Mouse (Mus musculus) neural tube, embryonic 14.5 days (tissue): ENCODE data around the gene Atp2c1. TPM values are rescaled to one million over a fixed set of nuclear protein-coding genes. Genes with fewer than 3 reads are reported as not detected.

ENCODE experiments used
- ATAC-seq: fragments of 200-750 bp; cut with Nextera tagmentation; 2 replicates; pipeline ENCODE4 v1.8.0; 2017; ENCODE audit warnings: low read depth, mild to moderate bottlenecking, moderate TSS enrichment, moderate library complexity
- H3K27ac ChIP-seq: fragments of 300-500 bp; sonication (generic); 2 replicates; pipeline ENCODE4 v1.5.1; 2014; ENCODE audit warnings: low read depth, mild to moderate bottlenecking, control low read depth, low read length, moderate library complexity, mixed read lengths
- H3K27me3 ChIP-seq: fragments of 300-500 bp; sonication (generic); 2 replicates; pipeline ENCODE4 v1.6.1; 2014; ENCODE audit warnings: low read length; ENCODE audit not compliant: control insufficient read depth, insufficient read depth
- H3K36me3 ChIP-seq: fragments of 300-500 bp; sonication (generic); 2 replicates; pipeline ENCODE4 v1.6.1; 2014; ENCODE audit warnings: low read length, mixed read lengths; ENCODE audit not compliant: control insufficient read depth, insufficient read depth
- H3K4me1 ChIP-seq: fragments of 300-500 bp; sonication (generic); 2 replicates; pipeline ENCODE4 v1.6.1; 2014; ENCODE audit warnings: low read length; ENCODE audit not compliant: control insufficient read depth, insufficient read depth
- H3K4me2 ChIP-seq: fragments of 300-500 bp; sonication (generic); 2 replicates; pipeline ENCODE4 v1.6.1; 2014; ENCODE audit warnings: mild to moderate bottlenecking, low read depth, low read length, control low read depth
- H3K4me3 ChIP-seq: fragments of 300-500 bp; sonication (generic); 2 replicates; pipeline ENCODE4 v1.5.1; 2014; ENCODE audit warnings: low read depth, low read length, control low read depth, mixed read lengths
- H3K9ac ChIP-seq: fragments of 300-500 bp; sonication (generic); replicated peaks from 2 replicates; pipeline ENCODE4 v1.6.1; 2014; ENCODE audit warnings: low read depth, mild to moderate bottlenecking, control low read depth, low read length, mixed read lengths
- H3K9me3 ChIP-seq: fragments of 300-500 bp; sonication (generic); 2 replicates; pipeline ENCODE4 v1.6.1; 2016; ENCODE audit warnings: low read length; ENCODE audit not compliant: control insufficient read depth
- WGBS: fragments of 180-500 bp; shearing (Covaris S2); extraction: QIAGEN DNeasy Blood & Tissue Kit; methylation state at CpG from one replicate; pipeline ENCODE4 v1.1.7; 2014; 5-methylcytosine and 5-hydroxymethylcytosine counted together
- polyA plus RNA-seq: library from polyadenylated mRNA; unstranded; fragments of >200 nt; fragmentation: Nextera tagmentation; extraction: Ambion mirVana; gene quantifications from 2 replicates; pipeline ENCODE4 v1.2.1, GENCODE M21; 2014

The Atp2c1 gene
- polyA plus RNA-seq, 1 experiment from 2014 or later = 95.7 TPM

DNA sequence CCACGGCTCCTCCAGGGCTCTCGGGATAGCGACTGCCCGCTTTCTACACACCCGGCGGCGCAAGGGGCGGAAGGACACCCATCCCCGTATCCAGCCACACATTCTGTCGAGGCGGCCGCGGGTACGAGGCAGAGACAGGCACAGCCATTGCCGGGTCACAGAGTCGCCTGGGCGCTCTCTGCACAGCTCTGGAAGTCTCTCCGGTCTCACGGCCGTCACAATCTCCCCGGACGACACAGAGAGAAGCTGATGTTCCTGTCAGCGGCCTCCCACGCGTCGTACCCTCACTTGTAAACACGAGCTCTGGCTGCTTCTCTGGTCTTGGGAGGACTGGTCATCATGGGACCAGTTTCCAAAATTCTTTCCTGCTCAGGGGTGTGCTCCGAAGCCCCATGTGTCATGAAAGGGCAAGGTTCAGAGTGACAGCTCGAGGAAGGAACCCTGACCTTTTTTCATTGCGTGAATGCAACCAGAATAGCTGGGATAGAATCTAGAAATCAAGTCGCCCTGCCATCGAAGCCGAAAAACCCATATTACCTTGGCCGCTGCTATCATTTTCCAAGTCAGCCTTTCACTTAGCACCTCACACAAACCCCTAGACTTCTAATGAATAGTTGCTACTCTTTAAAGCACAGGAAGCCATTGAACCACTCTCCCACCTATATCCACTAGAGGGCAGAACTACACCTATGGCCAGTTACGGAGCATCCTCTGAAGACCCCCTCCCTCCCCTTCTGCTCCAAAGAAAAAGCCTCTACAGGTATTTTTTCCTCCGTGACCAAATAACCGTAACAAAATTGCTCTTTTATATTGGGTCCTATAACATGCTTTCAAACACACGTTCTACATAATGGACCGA is 31.6 kb downstream of the Atp2c1 start:
- no peaks in the 10 kb centered on the region for H3K36me3 ChIP-seq
- no peaks in the 10 kb centered on the region for H3K9me3 ChIP-seq
- H3K9ac ChIP-seq = peak overlapping the region; percentile 93
- 2% methylated on average over 37 of the region's 39 CpGs for WGBS
- peak overlapping the region; percentile 89 for H3K4me3 ChIP-seq
- H3K4me1 ChIP-seq = peaks cover 9% of the 10 kb centered on the region
- ATAC-seq = peak; percentile 45; the same call in 1 of the 2 replicates
- H3K4me2 ChIP-seq = peak overlapping the region; percentile 97
- no peaks in the 10 kb centered on the region; the same call in 1 of the 2 replicates for H3K27me3 ChIP-seq
- H3K27ac ChIP-seq = peak overlapping the region; percentile 97

DNA sequence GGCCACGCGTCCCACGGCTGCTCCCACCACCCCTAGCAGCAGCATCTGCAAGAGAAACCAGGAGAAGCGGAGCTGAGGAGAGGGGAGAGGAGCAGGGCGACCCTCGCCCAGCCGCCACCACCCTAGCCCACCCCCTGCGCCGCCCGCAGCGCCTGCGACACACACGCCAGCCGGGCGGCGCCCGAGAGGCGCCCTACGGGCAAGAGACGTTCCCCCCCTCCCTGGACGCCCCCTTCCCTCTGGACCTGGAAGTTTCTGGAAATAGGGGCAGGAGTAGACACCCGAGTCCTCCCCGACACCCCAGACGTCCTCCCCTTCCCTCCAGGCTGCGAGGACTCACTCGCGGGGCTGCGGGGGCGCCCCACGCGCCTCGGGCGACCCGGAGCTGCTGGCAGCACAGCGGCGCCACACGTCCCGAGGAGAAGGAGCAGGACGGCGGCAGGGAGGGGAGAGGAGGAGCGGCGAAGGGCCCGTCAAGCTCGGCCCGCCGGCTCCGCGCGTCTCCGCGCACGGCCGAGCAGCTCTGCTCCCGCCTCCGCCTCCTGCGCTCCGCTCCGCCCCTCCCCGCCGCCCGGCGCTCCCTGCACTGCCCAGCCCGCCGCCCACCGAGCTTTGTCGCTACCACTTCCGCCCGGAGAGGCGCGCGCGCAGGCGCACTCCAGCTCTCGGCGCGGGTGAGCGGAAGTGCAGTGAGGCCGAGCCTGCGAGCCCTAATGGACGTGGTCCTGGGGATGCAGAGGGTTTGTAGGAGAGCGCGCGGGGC is 32.4 kb downstream of the Atp2c1 start:
- Histone ChIP-seq H3K27ac (peak overlapping the region; percentile 97), H3K27me3 (no peaks in the 10 kb centered on the region; the same call in 1 of the 2 replicates), H3K36me3 (no peaks in the 10 kb centered on the region), H3K9ac (peak overlapping the region; percentile 93), H3K4me1 (peaks cover 9% of the 10 kb centered on the region), H3K4me3 (peak overlapping the region; percentile 89), H3K9me3 (no peaks in the 10 kb centered on the region), H3K4me2 (peak overlapping the region; percentile 97)
- ATAC-seq = peak; percentile 98
- WGBS = under 1% methylated on average over 56 of the region's 83 CpGs

DNA sequence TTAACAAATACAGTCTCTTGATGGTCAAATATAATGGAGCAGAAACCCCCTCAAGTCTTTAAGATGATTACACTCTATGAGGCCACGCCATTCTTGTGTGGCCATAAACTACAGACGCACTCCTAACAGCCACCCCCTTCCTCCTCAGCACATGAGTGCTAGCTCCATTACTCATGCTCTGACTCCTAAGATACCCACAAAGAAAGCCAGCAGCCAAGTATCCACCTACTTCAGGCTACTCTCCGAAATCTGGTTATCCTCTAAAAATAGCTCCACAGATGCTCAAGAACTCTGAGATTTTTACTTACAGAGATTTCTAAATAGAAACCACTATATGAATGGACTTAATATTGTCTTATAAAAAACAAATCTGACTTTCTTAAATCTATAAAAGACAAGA is 34.4 kb downstream of the Atp2c1 start:
- H3K36me3 ChIP-seq = no peaks in the 10 kb centered on the region
- WGBS = 43% methylated on average over 3 of the region's 3 CpGs
- no peak overlapping the region for H3K27ac ChIP-seq
- H3K27me3 ChIP-seq = no peaks in the 10 kb centered on the region; the same call in 1 of the 2 replicates
- peak overlapping the region; percentile 89; the same call in 1 of the 2 replicates for H3K4me3 ChIP-seq
- H3K9ac ChIP-seq = no peak overlapping the region
- no peaks in the 10 kb centered on the region for H3K9me3 ChIP-seq
- peak overlapping the region; percentile 97 for H3K4me2 ChIP-seq
- H3K4me1 ChIP-seq = peaks cover 9% of the 10 kb centered on the region
- no peak for ATAC-seq

DNA sequence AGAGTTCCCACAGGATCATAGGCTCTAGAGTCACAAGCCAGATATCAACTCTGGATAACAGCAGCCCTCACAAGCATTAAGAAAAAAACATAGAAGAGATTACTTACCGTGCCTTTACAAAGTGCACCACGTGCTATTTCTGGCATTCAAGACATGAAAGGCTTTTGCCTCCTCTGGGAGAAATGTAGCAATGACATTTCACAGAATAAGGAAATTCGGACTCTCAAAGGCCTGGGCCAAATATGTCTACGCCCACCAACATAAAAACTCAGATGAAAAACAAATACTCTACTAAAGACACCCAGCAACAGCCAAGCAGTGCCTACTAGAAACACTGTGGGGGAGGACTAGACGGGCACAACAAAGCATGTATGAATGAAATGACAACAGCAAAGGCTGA is 38.8 kb downstream of the Atp2c1 start:
- no peak overlapping the region for H3K4me3 ChIP-seq
- H3K9ac ChIP-seq = no peak overlapping the region
- H3K27ac ChIP-seq = no peak overlapping the region
- ATAC-seq = no peak
- H3K4me2 ChIP-seq = no peak overlapping the region
- no peaks in the 10 kb centered on the region for H3K36me3 ChIP-seq
- H3K4me1 ChIP-seq = peaks cover 6% of the 10 kb centered on the region
- H3K9me3 ChIP-seq = no peaks in the 10 kb centered on the region
- 83% methylated on average over 5 of the region's 5 CpGs for WGBS
- H3K27me3 ChIP-seq = no peaks in the 10 kb centered on the region

DNA sequence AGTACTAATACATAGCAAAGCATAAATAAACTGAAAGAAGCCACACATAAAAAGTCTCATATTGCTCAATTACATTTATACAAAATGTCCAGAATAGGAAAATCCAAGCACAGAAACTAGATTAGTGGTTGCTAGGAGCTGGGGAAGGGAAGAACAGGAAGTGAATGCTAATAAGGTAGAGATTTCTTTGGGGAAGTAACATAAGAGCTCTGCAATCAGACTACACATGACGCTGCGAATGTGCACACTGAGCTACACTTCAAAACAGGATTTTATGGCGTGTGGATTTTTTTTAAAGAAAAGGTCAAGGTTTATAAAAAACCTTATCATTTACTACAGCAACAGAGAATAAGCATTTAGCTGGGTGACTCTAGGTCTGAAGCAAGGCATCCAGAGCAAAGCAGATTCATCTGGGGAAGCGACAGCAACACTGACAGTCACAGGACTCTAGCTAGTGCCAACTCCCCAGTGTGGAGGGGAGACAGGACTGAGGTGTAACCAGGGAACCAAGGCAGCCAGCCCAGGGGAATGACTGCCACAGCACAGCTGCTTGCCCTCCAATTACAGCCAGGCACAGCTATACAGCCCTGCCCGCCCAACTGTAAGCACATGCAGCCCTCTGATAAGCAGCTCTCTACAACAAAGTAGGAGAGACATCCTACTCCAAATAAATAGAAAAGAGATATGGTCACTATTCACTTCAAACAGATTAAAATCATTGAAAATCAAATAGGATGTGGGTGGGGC is 42.6 kb downstream of the Atp2c1 start:
- Histone ChIP-seq H3K9ac (no peak overlapping the region), H3K27ac (no peak overlapping the region), H3K27me3 (no peaks in the 10 kb centered on the region), H3K4me1 (no peaks in the 10 kb centered on the region), H3K4me3 (no peak overlapping the region), H3K36me3 (no peaks in the 10 kb centered on the region), H3K4me2 (no peak overlapping the region), H3K9me3 (no peaks in the 10 kb centered on the region)
- WGBS = 78% methylated on average over 5 of the region's 5 CpGs
- ATAC-seq = peak; percentile 81; the same call in 1 of the 2 replicates

DNA sequence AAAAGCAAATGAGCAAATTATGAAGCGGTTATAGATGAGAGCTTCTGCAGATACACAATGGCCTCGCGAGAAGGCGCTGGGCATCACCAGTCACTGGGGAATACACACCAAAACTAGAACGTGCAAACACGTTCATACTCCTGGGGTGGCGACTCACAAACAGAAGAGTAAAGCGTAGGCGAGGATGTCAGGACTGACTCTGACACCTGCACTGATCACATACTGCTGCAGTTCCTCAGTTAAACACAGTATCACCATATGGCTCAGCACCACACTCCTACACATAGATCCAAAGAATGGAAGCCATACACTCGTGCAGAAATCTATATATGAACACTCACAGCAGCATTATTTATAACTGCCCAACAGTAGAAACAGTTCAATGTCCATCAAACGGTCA is 43.2 kb downstream of the Atp2c1 start:
- Histone ChIP-seq H3K27me3 (no peaks in the 10 kb centered on the region), H3K9ac (no peak overlapping the region), H3K36me3 (no peaks in the 10 kb centered on the region), H3K27ac (no peak overlapping the region), H3K4me1 (no peaks in the 10 kb centered on the region), H3K4me3 (no peak overlapping the region), H3K9me3 (no peaks in the 10 kb centered on the region), H3K4me2 (no peak overlapping the region)
- no peak for ATAC-seq
- WGBS = 90% methylated on average over 11 of the region's 11 CpGs

DNA sequence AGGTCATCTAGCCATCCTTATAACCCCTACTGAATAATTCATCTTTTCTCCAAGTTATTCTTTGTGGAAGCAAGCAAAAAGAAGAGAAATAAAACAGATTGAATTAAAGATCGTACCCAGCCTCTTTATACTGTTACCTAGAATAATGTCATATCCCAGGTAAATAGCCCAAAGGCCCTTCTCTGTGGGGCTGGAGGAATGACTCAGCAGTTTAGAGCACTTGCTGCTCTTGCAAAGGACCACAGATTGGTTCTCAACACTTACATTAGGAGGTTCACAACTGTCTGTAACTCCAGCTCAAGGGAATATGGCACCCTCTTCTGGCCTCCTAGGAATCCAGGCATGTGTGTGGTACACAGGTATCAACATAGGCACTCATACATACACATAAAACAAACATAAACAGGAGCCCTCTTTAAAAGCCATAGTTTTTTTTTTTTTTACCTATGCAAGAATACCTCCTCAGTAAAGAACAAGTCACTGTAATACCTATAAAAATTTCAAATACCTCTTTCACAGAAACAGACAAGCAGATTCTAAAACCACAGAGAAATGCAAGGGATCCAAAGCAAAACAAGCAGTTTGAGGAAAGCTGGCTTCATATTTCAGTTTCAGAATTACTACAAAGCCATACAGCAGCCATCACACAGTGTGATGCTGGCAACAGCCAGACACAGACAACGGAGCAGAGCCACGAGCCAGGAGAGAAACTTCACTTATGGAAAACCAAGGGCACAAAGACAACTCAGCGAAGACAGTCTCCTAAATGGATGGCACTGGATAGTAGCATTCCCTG is 44.2 kb downstream of the Atp2c1 start:
- H3K9ac ChIP-seq = no peak overlapping the region
- no peaks in the 10 kb centered on the region for H3K36me3 ChIP-seq
- H3K9me3 ChIP-seq = no peaks in the 10 kb centered on the region
- H3K4me3 ChIP-seq = no peak overlapping the region
- 92% methylated on average over 4 of the region's 4 CpGs for WGBS
- no peaks in the 10 kb centered on the region for H3K4me1 ChIP-seq
- no peaks in the 10 kb centered on the region for H3K27me3 ChIP-seq
- H3K4me2 ChIP-seq = no peak overlapping the region
- no peak for ATAC-seq
- no peak overlapping the region for H3K27ac ChIP-seq

DNA sequence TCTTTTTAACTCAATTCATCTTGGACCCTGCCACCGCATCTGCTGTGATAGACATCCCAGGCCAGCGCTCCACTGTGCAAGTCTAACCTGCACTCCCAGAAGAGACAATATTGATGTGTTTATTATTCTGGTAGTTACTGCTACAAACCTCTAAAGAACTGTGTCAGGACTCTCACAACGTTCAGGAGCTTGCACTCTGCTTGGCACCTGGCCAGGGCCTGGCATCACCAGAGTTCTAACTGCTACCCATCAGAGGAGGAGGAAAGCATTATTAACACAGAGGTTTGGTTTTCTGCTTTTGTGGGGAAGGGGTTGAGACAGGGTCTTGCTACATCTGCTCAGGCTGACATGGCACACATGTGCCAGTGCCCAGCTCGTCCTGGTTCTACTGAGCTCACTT is 45.0 kb downstream of the Atp2c1 start:
- 60% methylated on average over 4 of the region's 4 CpGs for WGBS

More for the DNA sequence above, 45.0 kb downstream of the Atp2c1 start:
- ATAC-seq = no peak; the same call in 1 of the 2 replicates
- H3K4me1 ChIP-seq = no peaks in the 10 kb centered on the region
- H3K4me3 ChIP-seq = no peak overlapping the region
- no peaks in the 10 kb centered on the region for H3K36me3 ChIP-seq
- no peak overlapping the region for H3K9ac ChIP-seq
- H3K4me2 ChIP-seq = no peak overlapping the region
- no peaks in the 10 kb centered on the region for H3K27me3 ChIP-seq
- no peaks in the 10 kb centered on the region for H3K9me3 ChIP-seq
- no peak overlapping the region for H3K27ac ChIP-seq
